Mouse (Mus musculus) limb, embryonic 13.5 days (tissue): Measurements from ENCODE around the gene Bbs4. TPM values are rescaled to one million over a fixed set of nuclear protein-coding genes. Genes with fewer than 3 reads are reported as not detected.

ENCODE experiments used
- ATAC-seq: fragments of 200-750 bp; cut with Nextera tagmentation; 2 replicates; pipeline ENCODE4 v1.8.0; 2017; ENCODE audit warnings: low read depth, moderate number of reproducible peaks, moderate TSS enrichment; ENCODE audit not compliant: low FRiP score
- H3K27ac ChIP-seq: fragments of 300-500 bp; sonication (generic); 2 replicates; pipeline ENCODE4 v1.5.1; 2015; ENCODE audit warnings: inconsistent platforms, mild to moderate bottlenecking, moderate library complexity
- H3K27me3 ChIP-seq: fragments of 300-500 bp; sonication (generic); 2 replicates; pipeline ENCODE4 v1.6.1; 2015; ENCODE audit warnings: mild to moderate bottlenecking, inconsistent platforms
- H3K36me3 ChIP-seq: fragments of 300-500 bp; sonication (generic); 2 replicates; pipeline ENCODE4 v1.6.1; 2015; ENCODE audit warnings: inconsistent platforms, mild to moderate bottlenecking, moderate library complexity
- H3K4me1 ChIP-seq: fragments of 300-500 bp; sonication (generic); 2 replicates; pipeline ENCODE4 v1.6.1; 2015; ENCODE audit warnings: inconsistent platforms
- H3K4me2 ChIP-seq: fragments of 300-500 bp; sonication (generic); replicated peaks from 2 replicates; pipeline ENCODE4 v1.6.1; 2015; ENCODE audit warnings: inconsistent platforms, mild to moderate bottlenecking, moderate library complexity
- H3K4me3 ChIP-seq: fragments of 300-500 bp; sonication (generic); 2 replicates; pipeline ENCODE4 v1.5.1; 2015; ENCODE audit warnings: moderate library complexity, mild to moderate bottlenecking, inconsistent platforms
- H3K9ac ChIP-seq: fragments of 300-500 bp; sonication (generic); 2 replicates; pipeline ENCODE4 v1.6.1; 2015; ENCODE audit warnings: mild to moderate bottlenecking, inconsistent platforms
- H3K9me3 ChIP-seq: fragments of 300-500 bp; sonication (generic); 2 replicates; pipeline ENCODE4 v1.6.1; 2016; ENCODE audit warnings: inconsistent platforms
- polyA plus RNA-seq: library from polyadenylated mRNA; unstranded; fragments of >200 nt; fragmentation: Nextera tagmentation; extraction: Ambion mirVana; gene quantifications from 2 replicates; pipeline ENCODE4 v1.2.1, GENCODE M21; 2015

Gene Bbs4
- polyA plus RNA-seq, 1 experiment from 2014 or later, result 18.2 TPM

DNA sequence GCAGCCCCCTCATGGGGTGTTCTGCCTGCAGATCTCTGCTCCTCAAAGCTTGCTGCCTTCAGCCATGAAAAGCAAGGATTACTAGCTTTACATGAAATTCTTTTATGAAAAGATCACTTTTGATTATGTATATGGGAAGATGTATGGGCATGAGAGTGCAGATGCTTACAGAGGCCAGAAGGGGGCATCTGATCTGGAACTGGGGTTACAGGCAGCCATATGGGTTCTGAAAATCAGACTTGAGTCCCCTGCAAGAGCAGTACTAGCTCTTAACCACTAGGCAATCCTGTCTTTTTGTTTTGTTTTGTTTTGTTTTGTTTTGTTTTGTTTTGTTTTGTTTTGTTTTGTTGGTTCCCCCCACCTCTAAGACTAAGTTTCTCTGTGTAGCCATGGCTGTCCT, 80.1 kb downstream of the Bbs4 start:
- H3K27me3 ChIP-seq, result no peaks in the 10 kb centered on the region
- no peak overlapping the region for H3K9ac ChIP-seq
- 0 out of 2 replicates have a peak, but pooled peaks cover 4% of the 10 kb centered on the region for H3K9me3 ChIP-seq
- no peak overlapping the region for H3K4me3 ChIP-seq
- H3K4me1 ChIP-seq, result peaks cover 5% of the 10 kb centered on the region
- H3K36me3 ChIP-seq, result no peaks in the 10 kb centered on the region
- H3K27ac ChIP-seq, result no peak overlapping the region
- no peak overlapping the region for H3K4me2 ChIP-seq
- no peak for ATAC-seq

Other genes with a start within 250 kb of the Bbs4 start
- gene Adpgk, start 62.0 kb downstream of the Bbs4 start, polyA plus RNA-seq, result 45.6 and 48.9 TPM in 2 replicates
- gene Arih1, start 133.1 kb upstream of the Bbs4 start, polyA plus RNA-seq, result 19.0 and 19.2 TPM in 2 replicates
- gene Hexa, start 186.0 kb upstream of the Bbs4 start, polyA plus RNA-seq, result 73.2 and 76.8 TPM in 2 replicates
- 0.18 and 0.29 TPM in 2 replicates for gene Tmem202, start 186.3 kb upstream of the Bbs4 start, polyA plus RNA-seq
- gene Celf6, start 224.4 kb upstream of the Bbs4 start, polyA plus RNA-seq, result 0.08 and 0.36 TPM in 2 replicates